Mouse (Mus musculus): ENCODE results near the gene Tac4. TPM values are rescaled to one million over a fixed set of nuclear protein-coding genes. Genes with fewer than 3 reads are reported as not detected.

The Tac4 gene
- total RNA-seq, 2 experiments from 2014 or later = not detected

DNA sequence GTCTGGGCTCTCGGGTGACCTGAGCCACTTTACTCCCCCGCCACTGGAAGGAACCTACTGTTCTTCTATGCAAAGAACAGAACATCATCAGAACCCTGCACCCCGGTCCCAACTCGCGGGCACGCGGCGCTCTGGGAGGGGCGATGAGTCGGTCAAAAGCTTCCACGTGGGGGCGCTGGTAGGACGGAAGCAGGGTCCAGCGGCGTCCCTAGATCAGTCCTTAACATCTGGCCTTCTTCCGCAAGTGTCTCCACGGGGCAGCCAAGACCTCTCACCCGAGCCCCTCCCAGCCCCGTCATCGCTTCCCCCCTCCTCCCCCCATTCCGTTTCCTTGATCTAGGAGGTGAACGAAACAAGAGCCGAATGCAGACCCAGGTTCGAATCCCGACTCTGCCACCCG lies 2.8 kb upstream of the Tac4 start:
- intact Hi-C loops (cut with DNase I) = loop anchor here (10.0 kb wide), 2 partner anchors 214 to 274 kb away; partner anchors contain the start of gene Pdk2
- peak; percentile 80 for DNase-seq

DNA sequence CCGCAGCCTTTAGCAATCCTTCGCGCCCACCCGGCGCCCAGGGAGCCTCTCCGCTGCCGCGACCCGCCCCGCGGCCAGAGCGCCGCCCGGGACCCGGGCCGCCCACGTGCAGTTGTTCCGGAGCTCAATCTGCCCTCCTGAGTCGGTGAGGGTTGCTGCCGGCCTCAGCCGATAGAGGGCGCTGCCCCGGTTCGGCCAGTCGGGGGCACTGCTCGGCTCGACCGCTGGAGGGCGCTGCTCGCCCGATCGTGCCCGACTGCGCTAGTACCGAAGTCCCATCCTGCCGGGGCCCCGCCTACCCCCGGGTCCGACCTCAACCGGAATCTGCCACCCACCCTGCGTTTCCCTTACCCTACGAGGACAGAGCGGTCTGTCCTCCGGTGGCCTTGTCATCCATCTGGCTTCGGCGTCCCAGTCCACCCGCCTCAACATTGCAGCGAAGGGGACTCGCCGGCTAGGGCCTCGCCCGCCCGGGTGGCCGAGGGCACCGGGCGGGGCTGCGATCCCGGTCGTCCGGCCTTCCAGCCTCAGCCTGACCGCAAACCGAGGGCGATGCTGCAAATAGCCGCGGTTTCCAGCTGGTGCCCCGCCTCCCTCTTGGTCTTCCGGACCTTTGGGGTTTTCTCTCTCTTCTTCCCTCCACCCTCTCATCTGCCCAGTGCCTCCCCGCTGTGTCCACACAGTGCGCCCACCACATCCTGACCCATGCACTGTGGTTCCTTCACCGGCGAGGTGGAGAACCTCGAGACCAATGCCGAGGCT lies 2.1 kb upstream of the Tac4 start:
- peak; percentile 89 for DNase-seq
- intact Hi-C loops (cut with DNase I) = loop anchor here (10.0 kb wide), 2 partner anchors 214 to 274 kb away; partner anchors contain the start of gene Pdk2

GRCm38 (mm10) chr11:95263816-95264454 lies 2.6 kb downstream of the Tac4 start:
- no peak for DNase-seq
- intact Hi-C loops (cut with DNase I) = no loop called here

DNA sequence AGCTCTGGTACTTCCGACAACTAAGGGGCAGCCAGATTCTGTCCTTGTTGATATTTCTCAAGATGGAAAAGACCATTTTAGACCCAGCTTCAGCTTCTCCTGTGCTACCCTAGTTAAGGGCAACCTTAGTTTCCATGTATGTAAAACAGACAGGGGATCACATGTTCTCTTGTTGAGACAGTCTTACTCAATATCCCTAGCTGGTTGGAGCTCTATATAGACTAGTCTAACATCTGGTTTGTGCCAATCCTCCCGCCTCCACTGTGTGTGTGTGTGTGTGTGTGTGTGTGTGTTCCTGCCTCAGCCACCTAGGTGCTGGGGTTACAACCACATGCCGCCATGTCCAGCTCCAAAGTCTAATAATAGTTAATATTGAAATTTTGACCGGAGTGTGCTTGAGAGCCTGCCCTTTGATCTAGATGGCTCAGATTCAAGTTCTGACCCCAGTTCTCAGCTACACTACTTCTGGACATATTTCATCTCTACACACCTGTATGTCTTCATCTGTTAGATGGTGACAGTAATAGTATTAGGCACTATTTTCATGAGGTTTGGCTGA lies 3.2 kb downstream of the Tac4 start:
- intact Hi-C loops (cut with DNase I) = no loop called here

DNA sequence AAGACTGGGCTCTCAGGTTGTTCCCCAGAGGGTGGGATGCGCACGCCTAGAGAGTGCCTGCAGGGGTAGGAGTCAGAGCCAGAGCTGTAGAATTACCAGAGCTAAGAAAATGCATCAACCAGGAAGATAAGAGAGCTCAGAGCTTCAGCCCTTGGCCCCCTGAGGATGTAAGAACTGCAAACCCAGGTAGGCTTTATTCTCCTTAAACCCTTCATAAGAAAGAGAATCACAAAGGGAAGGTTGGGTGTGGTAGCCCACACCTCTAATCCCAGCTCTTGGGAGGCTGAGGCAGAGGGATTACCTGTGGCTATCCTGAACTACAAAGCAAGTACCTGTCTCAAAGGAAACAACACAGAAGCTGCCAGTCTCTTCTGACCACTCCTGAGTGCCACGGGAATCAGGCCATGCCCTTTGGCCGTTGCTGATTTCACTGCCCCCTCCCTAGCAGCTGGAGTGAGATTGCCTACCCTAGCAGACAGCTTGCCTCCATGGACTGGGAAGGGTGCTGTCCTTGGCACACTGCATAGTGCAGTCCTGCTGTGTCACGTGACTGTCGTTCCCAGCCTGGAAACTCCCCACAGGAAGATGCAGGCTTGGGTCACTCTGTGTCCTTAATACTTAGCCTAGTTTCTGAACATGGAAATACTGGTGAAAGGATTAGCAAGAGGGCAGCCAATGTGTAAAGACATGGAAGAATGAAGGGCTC lies 5.4 kb downstream of the Tac4 start:
- DNase-seq = no peak
- intact Hi-C loops (cut with DNase I) = no loop called here

More for the DNA sequence above, 3.2 kb downstream of the Tac4 start:
- no peak for DNase-seq

- intact Hi-C loops (cut with DNase I) = no loop called here
- no peak for DNase-seq
Observed at GRCm38 (mm10) chr11:95273661-95274060, 12.3 kb downstream of the Tac4 start.

DNA sequence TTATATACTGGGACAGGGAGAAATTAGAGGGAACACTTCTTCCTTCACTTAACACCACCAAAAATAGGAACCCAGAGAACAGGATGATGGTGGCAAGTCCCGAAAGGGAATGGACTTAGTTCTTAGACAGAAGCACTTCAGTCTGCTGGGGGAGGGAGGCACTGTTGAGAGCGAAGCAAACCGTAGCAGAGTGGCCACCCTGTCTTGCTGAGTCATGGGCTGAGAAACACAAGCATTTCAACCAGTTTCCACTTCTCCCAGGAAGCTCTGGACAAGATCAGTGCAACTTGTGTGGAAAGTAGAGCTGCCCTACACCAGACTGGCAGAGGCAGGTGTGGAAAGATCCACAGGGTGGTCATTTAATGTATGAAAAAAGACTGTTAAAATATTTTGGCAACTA lies 13.3 kb downstream of the Tac4 start:
- no peak for DNase-seq

DNA sequence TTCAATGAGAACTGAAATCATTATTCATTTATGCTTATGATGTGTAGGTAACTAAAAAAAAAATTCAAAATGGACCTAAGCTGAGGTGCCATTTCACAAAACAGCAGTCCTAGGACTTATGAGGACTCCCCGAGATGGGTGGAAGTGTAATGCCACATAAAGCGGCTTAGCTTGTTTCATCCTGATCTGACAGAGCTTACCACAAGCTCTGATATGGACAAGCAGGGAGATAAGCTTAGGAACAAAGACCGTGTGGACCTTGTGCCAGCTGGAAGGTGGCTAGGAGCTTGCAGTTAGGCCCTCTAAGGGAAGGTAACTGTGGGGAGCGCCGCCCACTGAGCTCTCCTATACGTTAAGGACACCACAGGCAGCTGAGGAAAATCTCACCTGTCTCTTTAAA lies 14.7 kb downstream of the Tac4 start:
- intact Hi-C loops (cut with DNase I) = no loop called here
- no peak for DNase-seq

More for the DNA sequence above, 13.3 kb downstream of the Tac4 start:
- intact Hi-C loops (cut with DNase I) = no loop called here

DNA sequence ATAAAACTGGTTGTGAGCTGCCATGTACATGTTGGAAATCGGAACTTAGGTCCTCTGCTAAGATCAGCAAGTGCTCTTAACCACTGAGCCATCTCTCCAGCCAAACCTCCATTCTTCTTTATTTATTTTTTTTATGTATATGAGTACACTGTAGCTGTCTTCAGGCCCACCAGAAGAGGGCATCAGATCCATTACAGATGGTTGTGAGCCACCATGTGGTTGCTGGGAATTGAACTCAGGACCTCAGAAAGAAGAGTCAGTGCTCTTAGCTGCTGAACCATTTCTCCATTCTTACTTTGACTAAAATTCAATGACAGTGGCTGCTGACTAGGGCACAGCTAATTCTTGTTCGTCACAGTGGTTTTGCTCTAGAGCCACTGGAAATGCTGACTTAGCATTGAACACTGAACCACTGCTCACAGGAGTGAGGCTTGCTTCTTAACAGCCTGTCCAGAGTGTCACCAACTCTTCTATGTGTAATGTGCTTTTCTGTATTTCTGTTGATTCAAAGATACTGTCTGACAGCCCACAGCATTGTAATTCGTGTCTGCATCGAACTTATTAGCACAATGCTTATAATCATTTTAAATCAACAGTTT lies 17.8 kb downstream of the Tac4 start:
- no peak for DNase-seq
- intact Hi-C loops (cut with DNase I) = no loop called here

GRCm38 (mm10) chr11:95282331-95282730 lies 21.0 kb downstream of the Tac4 start:
- intact Hi-C loops (cut with DNase I) = no loop called here

GRCm38 (mm10) chr11:95291998-95292397 lies 30.7 kb downstream of the Tac4 start:
- intact Hi-C loops (cut with DNase I) = no loop called here
- DNase-seq = no peak

More at GRCm38 (mm10) chr11:95282331-95282730, 21.0 kb downstream of the Tac4 start:
- DNase-seq = no peak

GRCm38 (mm10) chr11:95293017-95293624 lies 31.8 kb downstream of the Tac4 start:
- intact Hi-C loops (cut with DNase I) = no loop called here
- no peak for DNase-seq

DNA sequence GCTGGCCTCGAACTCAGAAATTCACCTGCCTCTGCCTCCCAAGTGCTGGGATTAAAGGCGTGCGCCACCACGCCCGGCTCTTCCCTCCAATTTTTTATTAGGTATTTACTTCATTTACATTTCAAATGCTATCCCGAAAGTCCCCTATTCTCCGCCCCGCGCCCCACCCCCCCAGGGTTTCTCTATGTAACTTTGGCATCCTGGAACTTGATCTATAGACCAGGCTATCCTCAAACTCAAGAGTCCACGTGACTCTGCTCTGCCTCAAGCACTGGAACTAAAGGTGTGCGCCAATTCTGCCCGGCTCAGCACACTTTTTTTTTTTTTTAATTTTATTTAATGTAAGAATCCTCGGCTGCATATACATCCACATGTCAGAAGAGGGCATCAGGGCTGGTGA lies 34.4 kb downstream of the Tac4 start:
- no peak for DNase-seq
- intact Hi-C loops (cut with DNase I) = no loop called here

DNA sequence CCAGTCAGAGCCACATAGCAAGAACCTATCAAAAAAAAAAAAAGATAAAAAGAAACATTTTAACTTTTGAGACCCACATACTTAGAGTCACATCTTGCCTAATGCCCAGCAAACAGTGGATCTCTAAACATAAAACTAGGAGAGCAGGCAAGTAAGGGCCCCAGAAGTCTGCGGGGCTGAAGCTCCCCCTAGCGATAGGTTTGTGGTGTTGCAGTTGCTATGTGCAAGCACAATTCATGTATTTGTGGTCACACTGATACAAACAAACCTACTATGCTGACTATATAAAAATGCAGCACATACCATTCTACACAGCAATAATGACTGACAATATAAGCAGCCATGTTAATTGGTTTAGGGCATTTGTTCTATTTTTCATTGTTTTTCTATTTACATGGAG lies 36.8 kb downstream of the Tac4 start:
- intact Hi-C loops (cut with DNase I) = no loop called here
- DNase-seq = no peak

GRCm38 (mm10) chr11:95299886-95300285 lies 38.6 kb downstream of the Tac4 start:
- intact Hi-C loops (cut with DNase I) = loop anchor here (10.0 kb wide), 1 partner anchor 225 kb away; no protein-coding TSS in a partner anchor
- DNase-seq = no peak

- intact Hi-C loops (cut with DNase I) = loop anchor here (10.0 kb wide), 1 partner anchor 223 kb away; no protein-coding TSS in a partner anchor
- no peak for DNase-seq
Observed at GRCm38 (mm10) chr11:95301772-95302171, 40.4 kb downstream of the Tac4 start.

- DNase-seq = no peak
- intact Hi-C loops (cut with DNase I) = loop anchor here (10.0 kb wide), 1 partner anchor 219 kb away; no protein-coding TSS in a partner anchor
Observed at GRCm38 (mm10) chr11:95305600-95305999, 44.3 kb downstream of the Tac4 start.

DNA sequence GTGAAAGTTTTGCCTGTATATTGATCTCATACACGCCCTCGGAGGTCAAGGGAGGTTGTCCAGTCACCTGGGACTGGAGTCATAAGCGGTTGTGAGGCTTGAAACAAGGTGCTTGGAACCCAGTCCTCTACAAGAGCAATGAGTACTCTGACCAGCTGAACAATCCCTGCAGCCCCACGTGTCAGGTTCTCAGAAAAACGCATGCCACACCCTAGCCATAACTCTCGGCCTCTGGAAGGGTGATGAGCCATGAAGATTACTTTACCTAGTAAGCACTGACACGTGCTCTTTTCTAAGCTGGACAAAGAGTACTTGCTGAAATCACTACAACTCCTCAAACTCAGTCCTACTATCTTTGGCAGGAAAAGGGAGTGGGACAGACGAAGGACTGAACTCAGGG lies 46.2 kb downstream of the Tac4 start:
- intact Hi-C loops (cut with DNase I) = loop anchor here (10.0 kb wide), 1 partner anchor 217 kb away; no protein-coding TSS in a partner anchor
- no peak for DNase-seq

- peak; percentile 97 for DNase-seq
- intact Hi-C loops (cut with DNase I) = loop anchor here (10.0 kb wide), 1 partner anchor 215 kb away; no protein-coding TSS in a partner anchor
Observed at GRCm38 (mm10) chr11:95309510-95310006, 48.2 kb downstream of the Tac4 start.
